Mouse (Mus musculus): ENCODE results near the gene Fzd10. TPM values are rescaled to one million over a fixed set of nuclear protein-coding genes. Genes with fewer than 3 reads are reported as not detected.

The Fzd10 gene
- not detected in 2 replicates for polyA plus RNA-seq (2012)

DNA sequence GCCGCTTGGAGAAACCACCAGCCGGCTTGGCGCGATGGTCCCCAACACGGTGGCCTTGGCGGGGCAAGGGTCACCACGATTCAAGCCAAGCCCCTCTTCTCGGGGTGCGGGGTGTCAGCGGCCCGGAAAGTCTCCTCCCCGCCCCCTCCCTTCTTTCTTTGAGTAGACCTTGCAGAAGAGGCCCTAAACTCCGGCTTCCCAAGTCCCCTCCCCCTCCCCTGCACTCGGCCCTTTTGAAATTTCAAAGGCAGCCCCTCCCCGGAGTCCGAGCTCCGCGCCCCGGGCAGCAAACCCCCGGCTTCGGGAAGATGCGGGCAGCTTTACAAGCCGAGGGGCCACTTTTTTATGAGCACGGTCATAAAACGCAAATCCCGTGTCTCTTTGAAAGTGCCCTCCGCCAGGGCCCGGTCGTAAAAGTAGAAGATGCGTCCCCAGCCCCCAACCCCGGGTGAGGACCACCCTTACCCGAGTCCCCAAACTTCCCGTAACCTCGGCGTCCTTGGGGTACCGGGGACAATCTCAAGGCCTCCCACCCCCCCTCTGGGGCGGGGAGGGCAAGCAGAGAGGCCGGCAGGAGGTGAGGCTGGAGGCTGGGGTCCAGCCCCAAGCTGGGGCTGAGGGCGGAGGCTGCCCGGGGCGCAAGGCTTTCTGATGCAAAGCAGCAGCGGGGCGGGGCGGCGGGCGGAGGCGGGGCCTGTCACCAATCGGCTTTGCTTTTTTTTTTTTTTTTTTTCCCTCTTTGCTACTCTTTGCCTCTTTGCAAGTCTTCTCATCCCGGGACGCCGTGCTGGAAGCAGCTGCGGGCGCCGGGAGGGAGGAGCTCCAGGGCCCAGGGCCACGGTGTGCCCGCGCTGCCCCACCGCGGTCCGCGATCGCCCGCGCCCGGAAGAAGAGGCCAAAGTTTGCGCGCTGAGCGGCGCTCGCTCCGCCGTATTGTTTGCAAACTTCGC lies at the start of gene Fzd10:
Fzd10 (plus strand) TSS at position 773 of the 950 bp plus-strand sequence.
- H3K9me3 ChIP-seq (ENCODE audit: control insufficient read depth, low read length), result no peaks in the 10 kb centered on the region; the same call in 1 of the 2 replicates

DNA sequence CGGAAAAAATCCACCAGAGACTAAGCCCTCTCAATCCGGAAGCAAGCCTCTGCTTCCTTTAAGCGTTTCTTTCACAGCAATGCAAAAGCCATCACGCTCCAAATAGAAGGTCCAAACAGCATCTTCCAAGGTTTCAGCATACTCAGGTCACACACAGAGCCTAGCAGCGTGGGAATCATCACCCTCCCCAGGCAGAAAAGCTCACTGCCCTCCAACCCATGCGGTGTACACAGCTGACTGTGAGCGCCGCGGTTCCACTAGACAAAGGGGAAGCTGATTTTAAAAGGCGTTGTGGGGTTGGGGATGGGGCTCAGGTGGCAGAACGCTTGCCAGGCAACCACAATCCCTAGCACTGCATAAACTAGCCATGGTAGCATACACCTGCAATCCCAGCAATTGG lies 49.2 kb upstream of the Fzd10 start:
- no peaks in the 10 kb centered on the region for H3K4me1 ChIP-seq (ENCODE audit: control insufficient read depth)
- no peaks in the 10 kb centered on the region for H3K36me3 ChIP-seq (ENCODE audit: control insufficient read depth)
- peaks cover 9% of the 10 kb centered on the region for H3K9me3 ChIP-seq (ENCODE audit: control insufficient read depth, low read length)
- peaks cover 14% of the 10 kb centered on the region for H3K27me3 ChIP-seq (ENCODE audit: control insufficient read depth)
- H3K4me3 ChIP-seq (replicated peaks), result no peak overlapping the region
- TF ChIP-seq TAL1 (IDR thresholded peaks at IDR 0.05; ENCODE audit: low read length), result no peak
- no peak for TF ChIP-seq GATA1 (IDR thresholded peaks at IDR 0.05; ENCODE audit: low read length)

More for the DNA sequence above, at the start of gene Fzd10:
- TF ChIP-seq TAL1 (IDR thresholded peaks at IDR 0.05; ENCODE audit: low read length) (no peak), GATA1 (IDR thresholded peaks at IDR 0.05; ENCODE audit: low read length) (no peak)
- peaks cover 65% of the 10 kb centered on the region for H3K27me3 ChIP-seq (ENCODE audit: control insufficient read depth)
- H3K4me1 ChIP-seq (ENCODE audit: control insufficient read depth), result no peaks in the 10 kb centered on the region
- no peak within 1 kb of the TSS for H3K4me3 ChIP-seq (replicated peaks)
- no peaks in the 10 kb centered on the region for H3K36me3 ChIP-seq (ENCODE audit: control insufficient read depth)

- Histone ChIP-seq H3K27me3 (ENCODE audit: control insufficient read depth) (peaks cover 14% of the 10 kb centered on the region), H3K4me3 (replicated peaks) (no peak overlapping the region), H3K36me3 (ENCODE audit: control insufficient read depth) (no peaks in the 10 kb centered on the region), H3K4me1 (ENCODE audit: control insufficient read depth) (no peaks in the 10 kb centered on the region), H3K9me3 (ENCODE audit: control insufficient read depth, low read length) (peaks cover 9% of the 10 kb centered on the region)
- TF ChIP-seq TAL1 (IDR thresholded peaks at IDR 0.05; ENCODE audit: low read length) (no peak), GATA1 (IDR thresholded peaks at IDR 0.05; ENCODE audit: low read length) (no peak)
These were observed 48.3 kb upstream of the Fzd10 start for GRCm38 (mm10) chr5:128552136-128552890.

GRCm38 (mm10) chr5:128558126-128558525 lies 42.5 kb upstream of the Fzd10 start:
- no peak for TF ChIP-seq TAL1 (IDR thresholded peaks at IDR 0.05; ENCODE audit: low read length)
- no peak for TF ChIP-seq GATA1 (IDR thresholded peaks at IDR 0.05; ENCODE audit: low read length)
- Histone ChIP-seq H3K4me1 (ENCODE audit: control insufficient read depth) (no peaks in the 10 kb centered on the region), H3K9me3 (ENCODE audit: control insufficient read depth, low read length) (peaks cover 14% of the 10 kb centered on the region)

GRCm38 (mm10) chr5:128567313-128567712 lies 33.3 kb upstream of the Fzd10 start:
- Histone ChIP-seq H3K4me3 (replicated peaks) (no peak overlapping the region), H3K27me3 (ENCODE audit: control insufficient read depth) (no peaks in the 10 kb centered on the region), H3K4me1 (ENCODE audit: control insufficient read depth) (no peaks in the 10 kb centered on the region), H3K9me3 (ENCODE audit: control insufficient read depth, low read length) (peaks cover 22% of the 10 kb centered on the region), H3K36me3 (ENCODE audit: control insufficient read depth) (no peaks in the 10 kb centered on the region)
- TF ChIP-seq TAL1 (IDR thresholded peaks at IDR 0.05; ENCODE audit: low read length) (no peak), GATA1 (IDR thresholded peaks at IDR 0.05; ENCODE audit: low read length) (no peak)

More at GRCm38 (mm10) chr5:128558126-128558525, 42.5 kb upstream of the Fzd10 start:
- Histone ChIP-seq H3K36me3 (ENCODE audit: control insufficient read depth) (no peaks in the 10 kb centered on the region), H3K27me3 (ENCODE audit: control insufficient read depth) (no peaks in the 10 kb centered on the region; the same call in 1 of the 2 replicates), H3K4me3 (replicated peaks) (no peak overlapping the region)

- H3K9me3 ChIP-seq (ENCODE audit: control insufficient read depth, low read length), result peaks cover 23% of the 10 kb centered on the region
- no peak for TF ChIP-seq TAL1 (IDR thresholded peaks at IDR 0.05; ENCODE audit: low read length)
- TF ChIP-seq GATA1 (IDR thresholded peaks at IDR 0.05; ENCODE audit: low read length), result no peak
These were observed 31.7 kb upstream of the Fzd10 start for GRCm38 (mm10) chr5:128568970-128569369.

GRCm38 (mm10) chr5:128570091-128570490 lies 30.6 kb upstream of the Fzd10 start:
- H3K27me3 ChIP-seq (ENCODE audit: control insufficient read depth), result no peaks in the 10 kb centered on the region
- H3K9me3 ChIP-seq (ENCODE audit: control insufficient read depth, low read length), result peaks cover 33% of the 10 kb centered on the region

More at GRCm38 (mm10) chr5:128568970-128569369, 31.7 kb upstream of the Fzd10 start:
- Histone ChIP-seq H3K4me3 (replicated peaks) (no peak overlapping the region), H3K4me1 (ENCODE audit: control insufficient read depth) (no peaks in the 10 kb centered on the region), H3K36me3 (ENCODE audit: control insufficient read depth) (no peaks in the 10 kb centered on the region), H3K27me3 (ENCODE audit: control insufficient read depth) (no peaks in the 10 kb centered on the region)

DNA sequence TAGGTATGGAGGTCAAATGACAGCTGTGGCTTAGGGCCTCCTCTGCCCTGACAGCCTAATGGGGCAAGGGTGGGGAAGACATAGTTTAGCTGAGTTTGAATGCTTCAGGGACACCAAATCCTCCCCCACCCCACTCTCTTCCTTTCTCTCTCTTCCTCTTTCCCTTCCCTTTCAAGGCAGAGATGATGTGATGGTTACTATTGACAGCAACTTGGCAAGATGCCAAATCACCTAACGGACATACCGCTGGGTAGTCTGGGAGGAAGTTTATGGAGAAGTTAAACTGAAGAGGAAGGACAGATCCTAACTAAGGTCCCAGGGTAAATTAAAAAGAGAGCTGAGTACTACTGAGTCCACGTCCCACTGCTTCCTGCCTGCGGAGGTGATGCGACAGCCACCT lies 29.8 kb upstream of the Fzd10 start:
- H3K4me3 ChIP-seq (replicated peaks), result no peak overlapping the region
- TF ChIP-seq GATA1 (IDR thresholded peaks at IDR 0.05; ENCODE audit: low read length) (no peak), TAL1 (IDR thresholded peaks at IDR 0.05; ENCODE audit: low read length) (no peak)
- H3K9me3 ChIP-seq (ENCODE audit: control insufficient read depth, low read length), result peaks cover 39% of the 10 kb centered on the region

More at GRCm38 (mm10) chr5:128570091-128570490, 30.6 kb upstream of the Fzd10 start:
- Histone ChIP-seq H3K4me1 (ENCODE audit: control insufficient read depth) (no peaks in the 10 kb centered on the region), H3K36me3 (ENCODE audit: control insufficient read depth) (no peaks in the 10 kb centered on the region), H3K4me3 (replicated peaks) (no peak overlapping the region)
- TF ChIP-seq GATA1 (IDR thresholded peaks at IDR 0.05; ENCODE audit: low read length) (no peak), TAL1 (IDR thresholded peaks at IDR 0.05; ENCODE audit: low read length) (no peak)

GRCm38 (mm10) chr5:128571706-128572105 lies 28.9 kb upstream of the Fzd10 start:
- no peak overlapping the region for H3K4me3 ChIP-seq (replicated peaks)
- TF ChIP-seq TAL1 (IDR thresholded peaks at IDR 0.05; ENCODE audit: low read length) (no peak), GATA1 (IDR thresholded peaks at IDR 0.05; ENCODE audit: low read length) (no peak)
- H3K4me1 ChIP-seq (ENCODE audit: control insufficient read depth), result no peaks in the 10 kb centered on the region
- H3K9me3 ChIP-seq (ENCODE audit: control insufficient read depth, low read length), result peaks cover 41% of the 10 kb centered on the region
- no peaks in the 10 kb centered on the region for H3K36me3 ChIP-seq (ENCODE audit: control insufficient read depth)
- no peaks in the 10 kb centered on the region for H3K27me3 ChIP-seq (ENCODE audit: control insufficient read depth)

More for the DNA sequence above, 29.8 kb upstream of the Fzd10 start:
- Histone ChIP-seq H3K27me3 (ENCODE audit: control insufficient read depth) (no peaks in the 10 kb centered on the region), H3K36me3 (ENCODE audit: control insufficient read depth) (no peaks in the 10 kb centered on the region), H3K4me1 (ENCODE audit: control insufficient read depth) (no peaks in the 10 kb centered on the region)
